Mouse (Mus musculus): ENCODE measurements around the gene Samd14. TPM values are rescaled to one million over a fixed set of nuclear protein-coding genes. Genes with fewer than 3 reads are reported as not detected.

Gene Samd14
- polyA plus RNA-seq, 1 experiment from 2014 or later, result 94.6 TPM

- H3K36me3 ChIP-seq, result 0 out of 2 replicates have a peak, but pooled peaks cover 4% of the 10 kb centered on the region
- peaks cover 24% of the 10 kb centered on the region for H3K4me1 ChIP-seq
- WGBS, result under 1% methylated on average over 40 of the region's 41 CpGs
- H3K27ac ChIP-seq, result peak within 1 kb of the TSS; percentile 36; the same call in 1 of the 2 replicates
- ATAC-seq (ENCODE audit: low FRiP score), result peak; percentile 96
- peak within 1 kb of the TSS; percentile 67 for H3K4me3 ChIP-seq
- peak within 1 kb of the TSS; percentile 91 for H3K4me2 ChIP-seq (replicated peaks)
- H3K9me3 ChIP-seq (replicated peaks), result no peaks in the 10 kb centered on the region
- H3K9ac ChIP-seq, result peak within 1 kb of the TSS; percentile 75
- H3K27me3 ChIP-seq, result peaks cover 9% of the 10 kb centered on the region; the same call in 1 of the 2 replicates
Observed at GRCm38 (mm10) chr11:95041139-95041609, 31.5 kb downstream of the Samd14 start, which contains the start of gene Pdk2. Gene Pdk2 (minus strand): TSS chr11:95041354.

GRCm38 (mm10) chr11:95042096-95042495 lies 32.4 kb downstream of the Samd14 start:
- WGBS, result under 1% methylated on average over 11 of the region's 11 CpGs
- peaks cover 9% of the 10 kb centered on the region; the same call in 1 of the 2 replicates for H3K27me3 ChIP-seq
- peak overlapping the region; percentile 91 for H3K4me2 ChIP-seq (replicated peaks)
- peaks cover 24% of the 10 kb centered on the region for H3K4me1 ChIP-seq
- 0 out of 2 replicates have a peak, but pooled peaks cover 4% of the 10 kb centered on the region for H3K36me3 ChIP-seq
- H3K9me3 ChIP-seq (replicated peaks), result no peaks in the 10 kb centered on the region
- peak overlapping the region; percentile 43; the same call in 1 of the 2 replicates for H3K9ac ChIP-seq
- 0 out of 2 replicates have a peak, but pooled peaks have one; percentile 14 for ATAC-seq (ENCODE audit: low FRiP score)
- peak overlapping the region; percentile 17; the same call in 1 of the 2 replicates for H3K27ac ChIP-seq
- H3K4me3 ChIP-seq, result peak overlapping the region; percentile 67

- H3K4me1 ChIP-seq, result peaks cover 24% of the 10 kb centered on the region
- no peak overlapping the region for H3K4me2 ChIP-seq (replicated peaks)
- 95% methylated on average over 4 of the region's 4 CpGs for WGBS
- peaks cover 9% of the 10 kb centered on the region; the same call in 1 of the 2 replicates for H3K27me3 ChIP-seq
- H3K9ac ChIP-seq, result no peak overlapping the region
- 0 out of 2 replicates have a peak, but pooled peaks cover 4% of the 10 kb centered on the region for H3K36me3 ChIP-seq
- H3K4me3 ChIP-seq, result no peak overlapping the region
- no peak overlapping the region for H3K27ac ChIP-seq
- H3K9me3 ChIP-seq (replicated peaks), result no peaks in the 10 kb centered on the region
- ATAC-seq (ENCODE audit: low FRiP score), result no peak
Observed at GRCm38 (mm10) chr11:95043060-95043459, 33.4 kb downstream of the Samd14 start.

GRCm38 (mm10) chr11:95043608-95044007 lies 33.9 kb downstream of the Samd14 start:
- H3K9ac ChIP-seq, result no peak overlapping the region
- H3K36me3 ChIP-seq, result 0 out of 2 replicates have a peak, but pooled peaks cover 1% of the 10 kb centered on the region
- no peak for ATAC-seq (ENCODE audit: low FRiP score)
- WGBS, result 61% methylated on average over 7 of the region's 7 CpGs
- H3K4me2 ChIP-seq (replicated peaks), result no peak overlapping the region
- no peak overlapping the region for H3K27ac ChIP-seq
- H3K27me3 ChIP-seq, result peaks cover 9% of the 10 kb centered on the region; the same call in 1 of the 2 replicates
- H3K9me3 ChIP-seq (replicated peaks), result no peaks in the 10 kb centered on the region
- H3K4me3 ChIP-seq, result no peak overlapping the region
- peaks cover 24% of the 10 kb centered on the region for H3K4me1 ChIP-seq

GRCm38 (mm10) chr11:95044185-95044870 lies 34.6 kb downstream of the Samd14 start:
- no peak overlapping the region for H3K4me3 ChIP-seq
- H3K4me2 ChIP-seq (replicated peaks), result no peak overlapping the region
- H3K9me3 ChIP-seq (replicated peaks), result no peaks in the 10 kb centered on the region
- H3K27ac ChIP-seq, result no peak overlapping the region
- ATAC-seq (ENCODE audit: low FRiP score), result no peak
- WGBS, result 57% methylated on average over 13 of the region's 13 CpGs
- no peaks in the 10 kb centered on the region for H3K36me3 ChIP-seq
- peaks cover 24% of the 10 kb centered on the region for H3K4me1 ChIP-seq
- no peak overlapping the region for H3K9ac ChIP-seq
- H3K27me3 ChIP-seq, result peaks cover 9% of the 10 kb centered on the region; the same call in 1 of the 2 replicates

GRCm38 (mm10) chr11:95046980-95047680 lies 37.5 kb downstream of the Samd14 start:
- Histone ChIP-seq H3K36me3 (no peaks in the 10 kb centered on the region), H3K4me1 (peaks cover 8% of the 10 kb centered on the region), H3K9ac (no peak overlapping the region), H3K27me3 (no peaks in the 10 kb centered on the region), H3K4me3 (no peak overlapping the region), H3K27ac (no peak overlapping the region), H3K4me2 (replicated peaks) (no peak overlapping the region), H3K9me3 (replicated peaks) (no peaks in the 10 kb centered on the region)
- no peak for ATAC-seq (ENCODE audit: low FRiP score)
- 60% methylated on average over 9 of the region's 9 CpGs for WGBS

GRCm38 (mm10) chr11:95053062-95053461 lies 43.4 kb downstream of the Samd14 start:
- H3K4me1 ChIP-seq, result no peaks in the 10 kb centered on the region
- WGBS, result 77% methylated on average over 9 of the region's 9 CpGs
- no peak for ATAC-seq (ENCODE audit: low FRiP score)
- no peak overlapping the region for H3K27ac ChIP-seq
- H3K36me3 ChIP-seq, result 0 out of 2 replicates have a peak, but pooled peaks cover 3% of the 10 kb centered on the region
- H3K27me3 ChIP-seq, result peaks cover 18% of the 10 kb centered on the region; the same call in 1 of the 2 replicates
- no peak overlapping the region for H3K4me3 ChIP-seq
- H3K9me3 ChIP-seq (replicated peaks), result no peaks in the 10 kb centered on the region
- no peak overlapping the region for H3K9ac ChIP-seq
- H3K4me2 ChIP-seq (replicated peaks), result no peak overlapping the region

GRCm38 (mm10) chr11:95056768-95057501 lies 47.3 kb downstream of the Samd14 start:
- Histone ChIP-seq H3K4me2 (replicated peaks) (peak overlapping the region; percentile 9; the same call in 1 of the 2 replicates), H3K4me3 (no peak overlapping the region), H3K4me1 (no peaks in the 10 kb centered on the region), H3K36me3 (0 out of 2 replicates have a peak, but pooled peaks cover 4% of the 10 kb centered on the region), H3K9ac (no peak overlapping the region), H3K27ac (no peak overlapping the region), H3K27me3 (peaks cover 21% of the 10 kb centered on the region; the same call in 1 of the 2 replicates), H3K9me3 (replicated peaks) (no peaks in the 10 kb centered on the region)
- 32% methylated on average over 19 of the region's 19 CpGs for WGBS
- no peak for ATAC-seq (ENCODE audit: low FRiP score)

- Histone ChIP-seq H3K9me3 (replicated peaks) (no peaks in the 10 kb centered on the region), H3K4me2 (replicated peaks) (no peak overlapping the region), H3K27ac (no peak overlapping the region), H3K4me1 (peaks cover 5% of the 10 kb centered on the region; the same call in 1 of the 2 replicates), H3K9ac (no peak overlapping the region), H3K27me3 (peaks cover 8% of the 10 kb centered on the region), H3K36me3 (no peaks in the 10 kb centered on the region), H3K4me3 (no peak overlapping the region)
- WGBS, result 85% methylated on average over 10 of the region's 10 CpGs
- no peak for ATAC-seq (ENCODE audit: low FRiP score)
Observed at GRCm38 (mm10) chr11:95069226-95069957, 59.7 kb downstream of the Samd14 start.

- no peaks in the 10 kb centered on the region for H3K9me3 ChIP-seq (replicated peaks)
Observed at GRCm38 (mm10) chr11:95070140-95071107, 60.7 kb downstream of the Samd14 start.

More at GRCm38 (mm10) chr11:95070140-95071107, 60.7 kb downstream of the Samd14 start:
- H3K36me3 ChIP-seq, result no peaks in the 10 kb centered on the region
- 72% methylated on average over 8 of the region's 8 CpGs for WGBS
- H3K9ac ChIP-seq, result no peak overlapping the region
- peaks cover 14% of the 10 kb centered on the region for H3K4me1 ChIP-seq
- no peak for ATAC-seq (ENCODE audit: low FRiP score)
- H3K27me3 ChIP-seq, result peaks cover 18% of the 10 kb centered on the region
- H3K4me3 ChIP-seq, result no peak overlapping the region
- H3K4me2 ChIP-seq (replicated peaks), result no peak overlapping the region
- H3K27ac ChIP-seq, result no peak overlapping the region
